Mouse (Mus musculus): ENCODE results near the gene Egfl8.
A peak's percentile ranks its signal among the peaks of the same experiment; 100 is the strongest.

DNA sequence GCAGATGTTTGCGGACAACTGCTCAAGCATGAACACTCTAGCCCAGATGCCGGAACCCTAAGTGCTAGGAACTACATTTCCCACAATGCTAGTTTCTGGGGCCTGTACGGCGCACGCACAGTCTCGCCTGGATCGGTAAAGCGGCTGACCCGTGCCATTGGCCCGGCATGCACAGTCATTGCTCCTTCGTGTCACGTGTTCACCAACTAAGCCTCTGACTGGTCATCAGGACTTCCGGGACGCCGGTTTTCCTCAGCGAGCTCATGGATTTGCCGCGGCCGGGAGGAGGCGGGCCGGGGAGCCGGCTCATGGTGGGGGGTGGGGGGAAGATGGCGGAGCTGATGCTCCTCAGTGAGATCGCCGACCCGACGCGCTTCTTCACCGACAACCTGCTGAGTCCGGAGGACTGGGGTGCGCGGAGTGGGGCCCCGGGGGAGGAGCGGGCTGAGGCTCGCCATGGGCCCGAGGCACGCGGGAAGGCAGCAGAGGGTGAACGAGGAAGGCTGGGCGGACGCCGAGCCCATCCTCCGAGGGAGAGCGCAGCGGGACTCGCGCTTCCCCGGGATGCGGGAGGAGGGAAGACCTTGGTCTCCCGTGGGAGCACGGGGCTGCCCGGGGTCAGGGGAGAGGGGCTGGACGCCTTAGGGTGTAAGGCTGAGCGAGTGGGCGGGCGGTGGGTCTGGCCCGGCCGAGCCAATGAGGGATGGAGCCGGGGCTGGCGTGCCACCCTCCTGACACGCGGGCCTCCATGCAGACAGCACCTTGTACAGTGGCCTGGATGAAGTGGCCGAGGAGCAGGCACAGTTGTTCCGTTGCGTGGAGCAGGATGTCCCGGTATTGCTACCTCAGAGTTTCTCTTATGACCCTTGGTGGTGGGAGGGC, 31.4 kb upstream of the Egfl8 start, which contains the start of gene Atf6b:
- TF ChIP-seq POLR2A (IDR thresholded peaks at IDR 0.05; ENCODE audit: low read depth, low read length) (peak; percentile 65; the same call in 1 of the 2 replicates), CTCF (IDR thresholded peaks at IDR 0.05; ENCODE audit: borderline replicate concordance, insufficient read depth, low read length) (no peak)

Measured in embryonic fibroblast, embryonic 13.5 days (primary cell).